9 mouse cellular contexts compared by ENCODE assay signal in the genomic region with DNA sequence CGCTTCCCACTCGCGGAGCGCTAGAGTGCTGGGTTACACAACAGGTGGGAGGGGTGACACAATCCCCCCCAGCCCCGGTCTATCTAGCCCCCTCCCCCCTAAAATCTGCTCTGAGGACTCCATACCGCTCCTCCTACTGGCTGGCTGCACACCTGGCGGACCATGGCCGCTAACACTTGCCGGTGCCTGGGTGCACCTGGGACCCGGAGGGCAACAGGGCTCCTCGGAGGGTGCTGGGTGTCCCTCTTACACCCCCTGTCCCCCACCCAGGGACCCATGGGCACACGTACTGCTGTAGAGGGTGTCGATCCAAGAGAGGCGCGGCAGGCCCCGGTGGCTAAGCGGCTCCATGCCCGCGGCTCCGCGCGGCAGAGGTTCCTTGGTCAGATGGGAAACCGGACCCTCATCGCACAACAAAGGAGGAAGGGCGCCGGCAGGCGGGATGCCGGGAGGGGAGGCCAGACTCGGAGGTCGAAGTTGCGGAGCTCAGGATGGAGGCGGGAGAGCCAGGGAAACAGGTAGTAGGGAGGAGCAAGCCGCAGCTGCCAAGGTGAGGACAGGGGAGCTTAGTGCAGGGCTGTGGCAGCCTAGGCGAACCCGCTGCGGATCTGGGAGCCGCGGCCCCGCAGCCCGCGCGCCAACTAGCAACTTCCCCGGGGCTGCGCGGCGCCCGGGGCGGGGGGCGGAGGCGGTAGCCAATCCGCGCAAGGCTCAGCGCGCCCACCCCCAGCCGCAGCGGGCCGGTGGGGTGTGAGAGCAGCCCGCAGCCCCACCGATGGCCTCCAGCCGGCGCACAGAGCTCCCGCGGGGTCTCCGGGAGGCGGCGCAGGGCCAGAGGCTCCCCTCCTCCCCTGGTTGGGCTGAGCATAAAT. TPM values are rescaled to one million over a fixed set of nuclear protein-coding genes. Genes with fewer than 3 reads are reported as not detected.
DNase-seq lines count a peak whose midpoint lies in the region; ATAC-seq and TF ChIP-seq lines count a peak whose summit lies in the region.
"Had no signal": no experiment of that assay in that cellular context is flagged by ENCODE, and none has a peak within 500 bp of the region (broad histone marks: within the 10 kb centered on the region; RNA-seq: fewer than 3 reads in every experiment).

No protein-coding gene starts in this region.

- no peaks in the 10 kb centered on the region for H3K36me3 ChIP-seq in hindbrain, embryonic 16.5 days (ENCODE audit: control insufficient read depth, insufficient read depth, low read length)
- H3K36me3 ChIP-seq in limb, embryonic 13.5 days, result no peaks in the 10 kb centered on the region
- no peaks in the 10 kb centered on the region for H3K36me3 ChIP-seq in neural tube, embryonic 13.5 days

- H3K9me3 ChIP-seq in hindbrain, embryonic 16.5 days (ENCODE audit: control insufficient read depth, low read length), result no peaks in the 10 kb centered on the region
- H3K9me3 ChIP-seq in limb, embryonic 13.5 days, result no peaks in the 10 kb centered on the region
- no peaks in the 10 kb centered on the region for H3K9me3 ChIP-seq in neural tube, embryonic 13.5 days

- peaks cover 7% of the 10 kb centered on the region; the same call in 1 of the 2 replicates for H3K4me1 ChIP-seq in embryonic fibroblast, embryonic 13.5 days (ENCODE audit: control insufficient read depth, insufficient read depth, low read length)
- H3K4me1 ChIP-seq in hindbrain, embryonic 16.5 days (ENCODE audit: control insufficient read depth, insufficient read depth, low read depth, low read length), result peaks cover 23% of the 10 kb centered on the region
- H3K4me1 ChIP-seq in limb, embryonic 13.5 days, result peaks cover 59% of the 10 kb centered on the region
- peaks cover 51% of the 10 kb centered on the region for H3K4me1 ChIP-seq in neural tube, embryonic 13.5 days (replicated peaks)

- ATAC-seq in hindbrain, embryonic 16.5 days, result peak; percentile 89
- peak; percentile 78 for ATAC-seq in limb, embryonic 13.5 days (ENCODE audit: low FRiP score, low read depth)
- ATAC-seq in neural tube, embryonic 13.5 days (ENCODE audit: low read depth), result peak; percentile 77
- ATAC-seq: Patski had no signal

- no peak overlapping the region for H3K27ac ChIP-seq in embryonic fibroblast, embryonic 13.5 days (ENCODE audit: insufficient read depth, low read length)
- peak overlapping the region; percentile 26 for H3K27ac ChIP-seq in hindbrain, embryonic 16.5 days (ENCODE audit: low read depth, low read length)
- 0 out of 2 replicates have a peak overlapping the region, but pooled peaks have one; percentile 28 for H3K27ac ChIP-seq in limb, embryonic 13.5 days
- H3K27ac ChIP-seq in neural tube, embryonic 13.5 days (replicated peaks), result no peak overlapping the region; the same call in 1 of the 2 replicates

- no peak for TF ChIP-seq CTCF in embryonic fibroblast, embryonic 13.5 days (IDR thresholded peaks at IDR 0.05; ENCODE audit: borderline replicate concordance, insufficient read depth, low read length)

- H3K4me3 ChIP-seq in embryonic fibroblast, embryonic 13.5 days (ENCODE audit: insufficient read depth, low read length), result peak overlapping the region; percentile 47
- H3K4me3 ChIP-seq in hindbrain, embryonic 16.5 days (ENCODE audit: low read length), result peak overlapping the region; percentile 60
- peak overlapping the region; percentile 73 for H3K4me3 ChIP-seq in limb, embryonic 13.5 days
- peak overlapping the region; percentile 68 for H3K4me3 ChIP-seq in neural tube, embryonic 13.5 days

- intact Hi-C loops in gastrocnemius, postnatal 36 days (cut with DNase I), result loop anchor here (10.0 kb wide), 1 partner anchor 116 kb away; no protein-coding TSS in a partner anchor

- WGBS in hindbrain, embryonic 16.5 days, result under 1% methylated on average over 64 of the region's 66 CpGs
- WGBS in limb, embryonic 13.5 days, result under 1% methylated on average over 65 of the region's 66 CpGs
- under 1% methylated on average over 66 of the region's 66 CpGs for WGBS in neural tube, embryonic 13.5 days

- TF ChIP-seq POLR2A in embryonic fibroblast, embryonic 13.5 days (IDR thresholded peaks at IDR 0.05; ENCODE audit: low read depth, low read length), result no peak

- peak; percentile 25 to 31 for DNase-seq in gastrocnemius, postnatal 4 days (ENCODE audit: low spot score in 2 of 2)
- DNase-seq in gastrocnemius, postnatal 36 days, result no peak
- DNase-seq in R1 (ENCODE audit: low read depth, low spot score), result peak; percentile 53
- no peak for DNase-seq in T-cell, adult 2 months (ENCODE audit: low spot score)

- peak overlapping the region; percentile 83 for H3K9ac ChIP-seq in hindbrain, embryonic 16.5 days (ENCODE audit: low read depth, low read length)
- H3K9ac ChIP-seq in limb, embryonic 13.5 days, result peak overlapping the region; percentile 83
- peak overlapping the region; percentile 85 for H3K9ac ChIP-seq in neural tube, embryonic 13.5 days

- H3K27me3 ChIP-seq in hindbrain, embryonic 16.5 days (replicated peaks; ENCODE audit: control insufficient read depth, insufficient read depth, low read length), result no peaks in the 10 kb centered on the region
- H3K27me3 ChIP-seq in limb, embryonic 13.5 days, result peaks cover 25% of the 10 kb centered on the region
- H3K27me3 ChIP-seq in neural tube, embryonic 13.5 days, result peaks cover 6% of the 10 kb centered on the region; the same call in 1 of the 2 replicates
- H3K27me3 ChIP-seq: Patski had no signal

- peak overlapping the region; percentile 63 for H3K4me2 ChIP-seq in hindbrain, embryonic 16.5 days (ENCODE audit: low read length)
- peak overlapping the region; percentile 98 for H3K4me2 ChIP-seq in limb, embryonic 13.5 days (replicated peaks)
- H3K4me2 ChIP-seq in neural tube, embryonic 13.5 days, result peak overlapping the region; percentile 99

RNA-seq across cellular contexts. Expression of gene Abr, which starts 51.1 kb away (rescaled TPM):
- total RNA-seq in gastrocnemius, postnatal 4 days (2021), result 10 to 100 TPM; 32.4 to 37.8 TPM
- total RNA-seq in gastrocnemius, postnatal 36 days (2021), result 10 to 100 TPM in 1 of 2 experiments, 1 to 10 TPM in 1; 8.2 to 12.7 TPM
- polyA plus RNA-seq in embryonic fibroblast, embryonic 13.5 days (2011; ENCODE audit: insufficient read length, low read depth, missing spikeins), result 23.1 and 23.7 TPM in 2 replicates
- 85.2 and 102 TPM in 2 replicates for polyA plus RNA-seq in hindbrain, embryonic 16.5 days (2015; fragmentation: Nextera tagmentation; extraction: Ambion mirVana)
- polyA plus RNA-seq in limb, embryonic 13.5 days (2015; fragmentation: Nextera tagmentation; extraction: Ambion mirVana), result 37.5 and 38.0 TPM in 2 replicates
- polyA plus RNA-seq in neural tube, embryonic 13.5 days (2015; fragmentation: Nextera tagmentation; extraction: Ambion mirVana), result 83.7 and 86.8 TPM in 2 replicates

Comparison
In these comparisons a context has a peak if more than half of its experiments do, and no peak if none do; other contexts are left out.
1. DNase-seq: peak in gastrocnemius, postnatal 4 days (2 of 2) and R1 (single experiment); none in gastrocnemius, postnatal 36 days (0 of 2) and T-cell, adult 2 months (single experiment).
2. H3K27ac ChIP-seq: peak in hindbrain, embryonic 16.5 days (single experiment) and limb, embryonic 13.5 days (single experiment); none in embryonic fibroblast, embryonic 13.5 days (single experiment) and neural tube, embryonic 13.5 days (single experiment).
3. Peak in every context shown above with its lines, with median percentiles within 50 percentile points of each other: H3K4me3 ChIP-seq, ATAC-seq, H3K4me2 ChIP-seq and H3K9ac ChIP-seq.